Mouse (Mus musculus) embryonic stem cell, embryonic (primary cell): ENCODE measurements around the gene Nlrp6.
"Not testable (repeated sequence)": the region's sequence is repeated elsewhere in the genome, so short reads cannot be mapped to it uniquely, and the experiment has no call there.

Experiments used
- CTCF ChIA-PET, 4 experiments: fragments of 300-600 bp in 2 of 4; fragments of 350-600 bp in 2 of 4; sonication (Branson Sonifier 250); formaldehyde crosslinking; loops; one replicate each; lab custom pipeline; 2022; ENCODE audit warnings: inconsistent platforms in 2 of 4; lab: Charles Lee
- POLR2A ChIA-PET, 4 experiments: fragments of 300-600 bp in 2 of 4; fragments of 350-600 bp in 2 of 4; sonication (Branson Sonifier 250); formaldehyde crosslinking; loops; one replicate each; lab custom pipeline; 2022; ENCODE audit warnings: antibody characterized with exemption in 4 of 4, inconsistent platforms in 1 of 4; lab: Charles Lee

Nlrp6 gene

DNA sequence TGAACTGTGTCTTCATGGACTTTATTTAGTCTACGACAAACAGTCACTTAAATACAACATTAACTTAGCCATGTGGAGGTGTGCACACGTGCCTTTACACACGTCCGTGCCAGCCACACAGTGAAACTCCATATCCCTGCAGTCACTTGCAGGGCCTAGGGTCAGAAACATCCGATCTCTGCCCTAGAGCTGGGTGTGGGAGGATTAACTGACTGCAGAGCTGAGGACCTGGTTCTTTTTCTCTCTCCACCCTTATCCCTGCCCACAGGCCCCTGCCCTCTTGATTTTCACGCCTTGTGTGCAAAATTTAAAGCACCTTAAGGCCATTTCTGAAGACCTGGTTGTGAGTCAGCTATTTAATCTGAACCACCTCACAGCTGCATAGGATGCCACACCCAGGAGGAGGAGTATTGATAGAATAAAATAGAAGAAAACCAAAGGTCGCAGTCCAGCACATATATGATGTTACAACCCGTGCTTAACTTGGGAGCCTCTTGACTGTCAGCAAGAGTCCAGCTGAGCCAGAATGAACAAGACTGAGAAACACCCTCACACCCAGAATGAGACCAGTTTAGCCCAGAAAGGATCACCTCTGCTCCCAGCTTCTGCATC, at the start of gene Nlrp6:
TSS of gene Nlrp6 (plus strand) at position 485 of the 612 bp plus-strand sequence.
- ChIA-PET POLR2A (interaction anchor here in 2 of 4 experiments (0.9 to 3.6 kb wide), 5 partner anchors 12 to 128 kb away, joined by 3 to 30 read pairs (median 5); partner anchors contain the start of gene Pgghg (in 1 of the 2)), CTCF (interaction anchor here in 2 of 4 experiments (0.7 to 4.4 kb wide), 4 partner anchors 12 to 22 kb away, joined by 3 to 37 read pairs (median 13); no protein-coding TSS in a partner anchor)

DNA sequence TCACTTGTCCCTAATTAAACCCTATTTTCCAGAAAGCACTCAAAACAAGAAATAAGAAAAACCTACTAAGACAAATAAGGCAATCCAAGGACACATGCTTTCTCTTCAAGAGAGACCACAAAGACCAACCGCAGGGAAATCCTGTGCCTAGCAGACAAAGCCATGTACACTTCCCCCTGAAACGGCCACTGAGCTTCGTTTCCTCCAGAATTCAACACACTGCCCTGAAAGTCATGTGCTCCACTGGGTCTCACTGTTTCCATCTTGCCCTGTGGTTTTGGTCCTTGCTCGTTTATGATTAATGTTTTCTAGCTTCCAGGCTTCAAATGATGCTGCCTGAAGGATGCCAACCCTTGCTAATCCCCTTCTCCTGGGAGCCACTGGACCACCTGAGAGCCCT, 46.5 kb upstream of the Nlrp6 start:
- CTCF ChIA-PET: interaction anchor here in 1 of 4 experiments (1.2 kb wide), 1 partner anchor 9 kb away, joined by 3 read pairs; no protein-coding TSS in a partner anchor
- POLR2A ChIA-PET: interaction anchor here in 1 of 4 experiments (0.7 to 2.0 kb wide), 3 partner anchors 9 to 319 kb away, joined by 3 to 7 read pairs (median 4); partner anchors contain the start of genes Hras and Lrrc56

DNA sequence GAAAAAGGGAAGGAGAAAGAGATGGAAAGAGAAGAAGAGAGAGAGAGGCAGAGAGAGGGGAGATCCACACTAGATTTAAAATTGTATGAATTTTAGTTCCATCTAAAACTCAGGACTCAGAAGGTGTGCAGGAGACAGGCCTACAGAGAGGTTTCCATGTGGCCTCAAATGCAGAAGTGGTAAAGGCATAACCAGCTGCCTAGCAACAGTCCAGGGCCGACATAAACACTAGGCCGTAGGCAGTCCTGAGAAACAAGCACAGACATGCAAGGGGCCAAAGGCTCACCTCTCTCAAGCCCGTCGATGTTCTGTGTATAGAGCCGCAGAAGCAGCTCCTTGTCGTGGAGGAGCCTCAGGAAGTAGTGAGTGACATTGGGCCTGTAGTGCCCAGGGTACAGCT, 43.3 kb upstream of the Nlrp6 start:
- ChIA-PET POLR2A (interaction anchor here in 3 of 4 experiments (0.6 to 3.2 kb wide), 8 partner anchors 12 to 752 kb away, joined by 3 to 11 read pairs (median 3); partner anchors contain the start of genes Cox8b (in 1 of the 3), Gm45785 (in 1 of the 3) and Ric8a (in 1 of the 3)), CTCF (interaction anchor here in 1 of 4 experiments (0.7 to 1.3 kb wide), 2 partner anchors 31 to 72 kb away, joined by 3 to 4 read pairs; no protein-coding TSS in a partner anchor)

DNA sequence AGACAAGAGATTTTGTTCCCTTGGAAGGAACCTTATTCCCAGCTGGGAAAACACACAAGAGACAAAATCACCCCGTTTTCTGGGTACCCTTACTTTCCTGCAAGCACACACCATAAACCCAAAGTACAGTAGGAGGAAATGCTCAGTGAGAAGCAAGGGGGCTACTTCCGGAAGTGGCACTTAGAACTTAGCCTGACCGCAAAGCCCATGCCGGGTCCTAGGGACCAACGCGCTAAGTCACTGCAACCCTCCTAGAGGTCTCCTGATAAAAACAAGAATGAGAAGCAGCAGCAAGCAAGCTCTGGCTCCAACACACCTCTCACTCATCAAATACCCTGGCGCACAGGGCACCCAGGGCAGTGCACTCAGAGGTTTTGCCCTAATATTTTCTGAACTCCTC, 41.3 kb upstream of the Nlrp6 start:
- POLR2A ChIA-PET: interaction anchor here in 1 of 4 experiments (2.0 kb wide), 1 partner anchor 10 kb away, joined by 6 read pairs; no protein-coding TSS in a partner anchor
- CTCF ChIA-PET: no interaction called here

DNA sequence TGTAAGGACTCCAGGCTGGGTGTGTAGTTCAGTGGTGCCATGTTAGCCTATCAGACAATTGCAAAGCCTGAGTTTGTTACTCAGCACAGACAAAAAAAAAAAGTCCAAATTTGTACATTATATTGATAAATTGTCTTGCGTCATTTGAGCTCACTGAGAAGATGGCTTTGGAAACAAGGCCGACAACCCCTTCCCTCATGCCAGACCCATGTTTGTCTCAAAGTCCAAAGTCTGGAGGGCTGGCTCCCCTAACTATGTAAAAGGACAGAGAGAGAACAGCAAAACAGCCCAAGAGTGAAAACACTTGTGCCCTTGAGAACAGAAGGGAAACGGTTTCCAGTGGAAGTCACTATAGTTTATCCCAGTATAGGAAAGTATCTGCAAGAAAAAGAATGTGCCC, 40.3 kb upstream of the Nlrp6 start:
- POLR2A ChIA-PET: interaction anchor here (0.6 to 3.1 kb wide), 25 partner anchors 8 to 1232 kb away, joined by 3 to 35 read pairs (median 5); partner anchors contain the start of genes Gm45785 (in 3 of the 4), Bet1l (in 2 of the 4), Ric8a (in 2 of the 4) and Echs1 (in 1 of the 4)

DNA sequence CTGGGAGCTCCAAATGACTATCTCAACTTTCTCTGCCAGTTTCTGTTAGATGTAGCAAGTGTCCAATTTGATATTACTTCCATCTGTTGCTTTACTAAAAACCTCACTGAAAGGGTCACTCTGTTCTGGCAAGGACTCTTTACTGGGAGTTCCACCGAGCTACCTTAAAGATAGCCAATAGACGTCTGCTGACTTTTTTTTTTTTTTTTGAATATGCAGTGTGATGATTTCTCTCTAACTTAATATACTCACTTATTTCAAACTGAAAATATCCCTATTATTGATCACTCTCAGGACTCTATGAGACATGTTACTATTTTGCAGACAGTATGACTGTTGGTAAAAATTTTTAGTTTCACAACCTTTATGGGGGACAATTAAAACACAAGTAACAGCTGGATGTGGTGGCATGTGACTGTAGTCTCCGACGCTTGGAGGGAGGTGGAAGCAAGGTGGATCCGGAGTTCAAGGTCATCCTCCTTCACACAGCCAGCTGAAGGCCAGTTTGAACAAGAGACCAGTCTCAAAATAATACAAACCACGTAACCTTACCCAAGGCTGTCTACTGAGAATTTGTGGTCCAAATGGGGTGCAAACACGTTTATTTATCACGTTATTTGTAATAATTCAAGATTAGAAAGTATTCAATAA, 39.7 kb upstream of the Nlrp6 start:
- POLR2A ChIA-PET: interaction anchor here (0.6 to 3.1 kb wide), 33 partner anchors 9 to 1233 kb away, joined by 3 to 35 read pairs (median 5); partner anchors contain the start of genes Gm45785 (in 3 of the 4), Bet1l (in 2 of the 4), Ric8a (in 2 of the 4) and Echs1 (in 1 of the 4)
- CTCF ChIA-PET: interaction anchor here in 2 of 4 experiments (0.6 to 1.9 kb wide), 3 partner anchors 12 to 60 kb away, joined by 3 to 9 read pairs (median 3); partner anchors contain the start of gene Pgghg (in 1 of the 2)

More for the DNA sequence above, 40.3 kb upstream of the Nlrp6 start:
- CTCF ChIA-PET: interaction anchor here in 2 of 4 experiments (0.6 to 1.0 kb wide), 2 partner anchors 12 to 61 kb away, joined by 3 read pairs; partner anchors contain the start of gene Pgghg (in 1 of the 2)

DNA sequence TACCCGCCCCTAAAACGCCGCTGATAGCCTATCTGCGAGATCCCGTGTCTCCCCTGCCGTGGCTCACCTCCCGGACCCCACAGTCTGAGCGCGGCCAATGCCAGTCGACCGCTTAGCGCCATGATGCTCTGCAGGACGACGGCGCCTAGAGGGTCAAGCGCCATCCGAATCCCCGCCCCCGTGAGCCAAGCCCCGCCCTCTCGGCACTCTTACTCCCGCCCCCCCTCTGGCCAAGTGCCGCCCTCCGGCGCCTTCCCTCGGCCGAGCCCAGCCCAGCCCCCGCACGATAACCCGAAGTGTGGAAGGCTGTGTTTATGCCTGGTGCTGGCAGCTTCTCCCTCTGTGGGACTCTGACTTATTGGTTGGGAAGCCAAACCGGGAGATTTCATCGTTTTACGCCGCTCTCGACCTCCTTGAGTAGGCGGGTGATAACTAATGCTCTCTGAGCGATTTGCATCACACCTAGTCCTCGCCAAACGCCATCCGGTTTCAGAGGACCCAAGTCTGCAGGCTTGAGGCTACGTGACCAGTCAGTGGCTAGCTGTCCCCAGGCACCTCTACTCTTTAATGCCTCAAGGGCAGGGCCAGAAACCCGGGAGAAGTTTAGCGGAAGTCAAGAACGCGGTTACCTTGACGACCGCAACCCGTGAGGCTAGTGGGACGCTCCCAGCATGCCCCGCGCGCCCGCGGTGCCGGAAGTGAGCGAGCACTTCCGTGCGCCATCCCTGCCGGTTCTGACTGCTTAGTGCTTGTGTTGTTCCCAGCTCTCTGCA, 38.8 kb upstream of the Nlrp6 start, which contains the start of the genes Psmd13 and Sirt3:
TSS of gene Psmd13 (plus strand) at position 273 of the 773 bp plus-strand sequence.
TSS of gene Sirt3 (minus strand) at position 614 of the 773 bp plus-strand sequence.
- ChIA-PET POLR2A (interaction anchor here (0.6 to 3.1 kb wide), 42 partner anchors 10 to 765 kb away, joined by 3 to 35 read pairs (median 4); partner anchors contain the start of genes Gm45785 (in 3 of the 4), Ric8a (in 3 of the 4), Bet1l (in 2 of the 4) and Zfp941 (in 2 of the 4)), CTCF (interaction anchor here in 3 of 4 experiments (0.5 to 1.9 kb wide), 7 partner anchors 21 to 693 kb away, joined by 3 to 9 read pairs (median 3); partner anchors contain the start of gene Pgghg (in 1 of the 3))

DNA sequence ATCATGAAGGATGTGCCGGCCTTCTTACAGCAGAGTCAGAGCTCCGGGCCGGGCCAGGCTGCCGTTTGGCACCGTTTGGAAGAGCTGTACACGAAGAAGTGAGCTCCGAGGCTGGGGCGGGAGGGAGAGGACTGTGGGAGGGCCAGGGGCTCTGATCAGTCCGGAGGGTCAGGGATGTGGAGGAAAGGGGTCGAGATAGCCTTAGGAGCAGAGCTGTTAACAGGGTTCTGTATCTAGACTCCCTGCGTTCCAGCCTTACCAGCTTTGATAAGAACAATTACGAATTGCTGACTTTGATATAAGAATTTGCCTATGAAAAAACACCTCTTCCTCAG, 38.3 kb upstream of the Nlrp6 start:
- CTCF ChIA-PET: interaction anchor here in 3 of 4 experiments (0.5 to 1.9 kb wide), 6 partner anchors 21 to 694 kb away, joined by 3 to 9 read pairs (median 3); no protein-coding TSS in a partner anchor
- POLR2A ChIA-PET: interaction anchor here (0.5 to 3.1 kb wide), 32 partner anchors 9 to 766 kb away, joined by 3 to 35 read pairs (median 3); partner anchors contain the start of genes Gm45785 (in 3 of the 4), Ric8a (in 3 of the 4), Bet1l (in 2 of the 4) and Zfp941 (in 2 of the 4)

DNA sequence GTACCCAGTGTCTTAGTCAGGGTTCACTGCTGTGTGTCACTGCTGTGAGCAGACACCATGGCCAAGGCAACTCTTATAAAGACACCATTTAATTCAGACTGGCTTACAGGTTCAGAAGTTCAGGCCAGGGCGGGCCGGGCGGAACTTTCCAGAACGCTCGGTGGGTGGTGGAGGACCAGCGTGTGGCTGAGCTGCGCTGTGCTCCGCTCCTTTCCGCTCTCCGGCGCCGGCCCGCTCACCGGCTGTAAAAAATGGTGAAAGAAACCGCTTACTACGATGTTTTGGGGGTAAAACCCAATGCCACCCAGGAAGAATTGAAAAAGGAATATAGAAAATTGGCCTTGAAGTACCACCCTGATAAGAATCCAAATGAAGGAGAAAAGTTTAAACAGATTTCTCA, 30.1 kb upstream of the Nlrp6 start:
- CTCF ChIA-PET: not testable (repeated sequence)
- POLR2A ChIA-PET: interaction anchor here in 2 of 4 experiments (1.4 to 1.7 kb wide), 3 partner anchors 10 to 179 kb away, joined by 3 to 6 read pairs (median 3); no protein-coding TSS in a partner anchor

DNA sequence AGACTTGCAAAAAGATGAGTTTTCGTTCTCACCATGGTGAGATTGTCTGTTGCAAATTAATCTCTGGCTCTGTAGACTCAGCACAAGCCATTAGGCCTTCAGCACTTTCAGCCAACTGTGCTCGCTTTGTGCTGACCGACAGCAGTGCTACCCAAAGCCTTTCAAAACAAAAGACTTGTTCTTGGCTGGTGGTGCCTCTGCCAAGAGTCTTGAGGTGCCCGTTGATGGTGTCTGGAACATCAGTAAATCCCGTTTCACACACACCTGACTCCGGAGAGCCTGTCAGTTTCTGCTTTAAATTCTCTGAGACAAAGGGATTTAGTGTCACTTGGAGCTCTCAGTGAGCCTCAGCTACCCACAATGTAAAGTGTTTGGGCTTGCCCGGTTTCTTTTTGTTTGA, 26.7 kb upstream of the Nlrp6 start:
- CTCF ChIA-PET: interaction anchor here in 1 of 4 experiments (0.9 to 1.2 kb wide), 2 partner anchors 10 to 15 kb away, joined by 4 read pairs; no protein-coding TSS in a partner anchor

DNA sequence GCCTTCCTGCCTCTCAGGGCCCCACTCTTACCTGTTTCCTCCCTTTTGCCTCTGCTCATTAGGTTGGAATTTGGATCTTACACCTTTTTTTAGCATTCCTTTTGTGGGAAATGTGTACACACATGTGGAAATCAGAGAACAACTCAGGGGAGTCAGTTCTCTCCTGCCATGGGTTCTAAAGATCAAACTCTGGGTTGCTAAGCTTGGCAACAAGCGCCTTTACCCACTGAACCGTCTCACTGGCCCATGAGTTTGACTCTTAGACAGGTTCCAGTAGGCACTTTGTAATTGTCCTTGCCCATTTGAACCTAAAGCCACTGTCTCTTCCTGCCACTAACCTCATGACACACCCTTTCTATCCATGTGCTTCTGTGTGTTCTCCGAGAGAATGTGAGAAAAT, 26.1 kb upstream of the Nlrp6 start:
- CTCF ChIA-PET: interaction anchor here in 1 of 4 experiments (0.9 to 1.2 kb wide), 2 partner anchors 9 to 14 kb away, joined by 4 read pairs; no protein-coding TSS in a partner anchor
- POLR2A ChIA-PET: interaction anchor here in 3 of 4 experiments (0.6 to 2.0 kb wide), 10 partner anchors 9 to 74 kb away, joined by 3 to 6 read pairs (median 4); partner anchors contain the start of genes Bet1l (in 3 of the 3), Ric8a (in 2 of the 3), Psmd13 (in 1 of the 3) and Sirt3 (in 1 of the 3)

More for the DNA sequence above, 26.7 kb upstream of the Nlrp6 start:
- POLR2A ChIA-PET: interaction anchor here in 3 of 4 experiments (0.7 to 2.0 kb wide), 9 partner anchors 9 to 73 kb away, joined by 3 to 6 read pairs (median 4); partner anchors contain the start of genes Bet1l (in 2 of the 3), Psmd13 (in 1 of the 3), Ric8a (in 1 of the 3) and Sirt3 (in 1 of the 3)

DNA sequence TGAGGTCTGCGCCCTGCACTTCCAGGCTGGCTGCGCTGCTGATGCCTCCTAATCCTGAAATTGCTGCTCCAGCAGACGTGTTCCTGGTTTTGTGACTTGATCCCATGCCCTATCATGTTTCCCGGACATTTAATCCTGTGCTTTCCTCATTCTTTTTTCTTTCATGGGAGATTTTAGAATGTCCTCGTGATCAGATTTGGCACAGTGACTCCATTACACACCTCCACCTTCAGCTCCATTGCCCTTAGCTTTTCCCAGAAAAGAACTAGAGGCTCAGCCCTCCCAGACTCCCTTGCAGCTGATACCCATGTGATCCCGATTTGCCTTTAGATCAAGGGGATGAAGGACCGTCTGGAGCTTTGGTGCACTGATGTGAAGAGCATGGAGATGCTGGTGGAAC, 22.8 kb upstream of the Nlrp6 start:
- ChIA-PET CTCF (interaction anchor here in 1 of 4 experiments (0.9 kb wide), 1 partner anchor 53 kb away, joined by 4 read pairs; the partner anchor contains the start of gene Scgb1c1), POLR2A (interaction anchor here in 1 of 4 experiments (1.3 to 1.4 kb wide), 2 partner anchors 15 to 17 kb away, joined by 3 to 4 read pairs; partner anchors contain the start of gene Sirt3)

DNA sequence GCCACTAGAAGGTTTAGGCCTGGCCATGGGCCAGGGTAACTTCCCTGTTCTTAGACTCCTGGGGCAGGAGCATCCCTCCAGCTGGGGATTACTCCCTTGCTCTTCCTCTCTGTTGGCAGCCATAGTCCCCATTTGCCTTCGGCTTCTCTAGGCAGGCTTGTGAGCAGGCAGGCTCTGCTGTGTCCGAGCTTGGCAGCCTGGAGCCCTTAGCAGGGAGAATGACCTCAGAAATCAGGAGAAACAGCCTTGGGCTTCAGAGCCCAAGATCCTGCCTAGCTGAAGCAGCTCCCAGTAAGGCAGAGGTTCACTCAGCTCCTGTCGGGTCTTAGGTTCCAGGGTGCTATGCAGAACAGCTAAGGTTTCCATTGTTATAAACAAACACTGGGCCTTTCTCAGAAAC, 21.6 kb upstream of the Nlrp6 start:
- CTCF ChIA-PET: interaction anchor here in 2 of 4 experiments (0.8 to 1.1 kb wide), 3 partner anchors 9 to 54 kb away, joined by 3 to 5 read pairs (median 3); partner anchors contain the start of gene Scgb1c1 (in 2 of the 2)
- POLR2A ChIA-PET: interaction anchor here in 2 of 4 experiments (0.5 to 2.5 kb wide), 14 partner anchors 9 to 326 kb away, joined by 3 to 7 read pairs (median 4); partner anchors contain the start of genes Gm45785 (in 1 of the 2), Psmd13 (in 1 of the 2), Ric8a (in 1 of the 2) and Sirt3 (in 1 of the 2)

DNA sequence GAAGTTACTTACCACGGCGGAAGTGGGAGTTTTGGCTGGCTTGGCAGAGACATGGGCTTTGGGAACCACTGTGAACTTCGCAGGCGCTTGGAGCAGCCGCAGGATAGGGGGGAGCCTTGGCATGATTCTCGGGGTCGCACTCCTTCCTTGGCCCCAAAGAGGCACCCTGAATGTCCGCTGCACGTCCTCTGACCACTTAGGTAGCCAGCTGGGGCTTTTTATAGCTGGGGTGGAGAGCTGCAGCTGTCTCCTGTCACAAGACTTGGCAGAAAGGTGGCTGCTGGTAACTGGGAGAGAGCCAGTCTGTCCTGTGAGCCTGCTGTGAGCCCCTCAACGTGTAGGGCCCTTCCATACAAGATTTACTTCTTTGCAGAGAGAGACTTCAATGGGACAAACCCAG, 20.5 kb upstream of the Nlrp6 start, which contains the start of gene Cox8b:
TSS of gene Cox8b (minus strand) at position 227 of the 400 bp plus-strand sequence.
- CTCF ChIA-PET: no interaction called here
- POLR2A ChIA-PET: interaction anchor here in 2 of 4 experiments (0.9 to 2.5 kb wide), 6 partner anchors 8 to 59 kb away, joined by 3 to 7 read pairs (median 6); no protein-coding TSS in a partner anchor

DNA sequence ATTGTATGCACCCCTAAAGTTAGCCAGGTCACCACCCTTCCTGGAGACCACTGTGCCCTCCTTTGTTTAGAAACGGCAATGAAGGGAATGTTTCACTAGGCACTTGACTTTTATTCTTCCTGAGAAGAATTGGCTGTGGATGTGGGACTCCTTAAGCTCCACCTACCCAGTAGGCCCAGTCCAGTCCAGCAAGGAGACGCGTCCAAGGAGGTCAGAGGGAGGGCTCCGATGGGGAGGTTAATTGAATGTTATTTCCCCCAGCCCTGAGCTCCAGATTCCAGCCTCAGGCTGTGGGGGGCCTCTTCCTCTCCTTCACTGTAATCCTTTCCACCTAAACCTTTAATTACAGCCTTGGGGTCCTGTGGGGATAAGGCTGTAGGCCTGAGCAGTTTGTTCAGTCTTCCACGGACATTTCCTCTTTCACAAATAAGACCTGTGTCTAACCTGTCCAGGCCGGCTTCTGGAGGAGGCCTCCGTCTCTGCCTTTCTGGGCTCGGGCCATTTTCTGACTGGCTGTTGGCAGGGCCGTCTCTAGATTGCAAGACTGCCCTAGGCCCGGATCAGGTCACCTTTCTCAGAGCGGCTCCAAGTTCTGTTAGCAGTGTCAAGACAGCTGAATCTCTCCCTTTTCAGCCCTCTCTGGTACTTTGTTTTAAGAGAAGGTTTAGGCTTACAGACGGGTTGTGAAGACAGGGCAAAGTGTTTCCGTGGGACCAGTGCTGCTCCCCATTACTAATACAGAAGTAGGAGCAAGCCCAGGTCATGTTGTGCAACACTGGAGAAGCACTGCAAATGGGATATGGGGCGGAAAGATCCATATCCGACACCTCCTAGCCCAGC, 18.4 kb upstream of the Nlrp6 start:
- CTCF ChIA-PET: interaction anchor here (0.9 to 3.1 kb wide), 23 partner anchors 9 to 715 kb away, joined by 3 to 50 read pairs (median 5); partner anchors contain the start of genes Scgb1c1 (in 3 of the 4), Odf3 (in 2 of the 4), Pgghg (in 1 of the 4) and Psmd13 (in 1 of the 4)
- POLR2A ChIA-PET: interaction anchor here in 3 of 4 experiments (0.7 to 2.3 kb wide), 19 partner anchors 8 to 821 kb away, joined by 3 to 12 read pairs (median 4); partner anchors contain the start of genes Sirt3 (in 3 of the 3), Psmd13 (in 2 of the 3), Gm45785 (in 1 of the 3) and Nlrp6 (in 1 of the 3)
